Mouse (Mus musculus) stomach, embryonic 15.5 days (tissue): ENCODE measurements at regions not wholly inside any gene's neighbourhood (a gene's known extent, or its start where the extent isn't known, plus 50 kb on each side); places are given as distances from the start of the nearest gene placed in this dataset.

Experiments used
- ATAC-seq: fragments of 200-750 bp; cut with Nextera tagmentation; 2 replicates; pipeline ENCODE4 v1.8.0; 2017; ENCODE audit warnings: low read depth, moderate number of reproducible peaks, moderate TSS enrichment; ENCODE audit not compliant: insufficient read depth, low FRiP score
- H3K27ac ChIP-seq: fragments of 300-500 bp; sonication (generic); 2 replicates; pipeline ENCODE4 v1.5.1; 2015; ENCODE audit warnings: mild to moderate bottlenecking, inconsistent platforms
- H3K27me3 ChIP-seq: fragments of 300-500 bp; sonication (generic); replicated peaks from 2 replicates; pipeline ENCODE4 v1.6.1; 2015; ENCODE audit warnings: inconsistent platforms
- H3K36me3 ChIP-seq: fragments of 300-500 bp; sonication (generic); 2 replicates; pipeline ENCODE4 v1.6.1; 2015; ENCODE audit warnings: inconsistent platforms
- H3K4me1 ChIP-seq: fragments of 300-500 bp; sonication (generic); 2 replicates; pipeline ENCODE4 v1.6.1; 2015; ENCODE audit warnings: inconsistent platforms
- H3K4me2 ChIP-seq: fragments of 300-500 bp; sonication (generic); 2 replicates; pipeline ENCODE4 v1.6.1; 2015; ENCODE audit warnings: mild to moderate bottlenecking, inconsistent platforms
- H3K4me3 ChIP-seq: fragments of 300-500 bp; sonication (generic); replicated peaks from 2 replicates; pipeline ENCODE4 v1.5.1; 2015; ENCODE audit warnings: inconsistent platforms
- H3K9ac ChIP-seq: fragments of 300-500 bp; sonication (generic); 2 replicates; pipeline ENCODE4 v1.6.1; 2015; ENCODE audit warnings: inconsistent platforms
- H3K9me3 ChIP-seq: fragments of 300-500 bp; sonication (generic); 2 replicates; pipeline ENCODE4 v1.6.1; 2016; ENCODE audit warnings: inconsistent platforms
- WGBS: fragments of 180-500 bp; shearing (Covaris S2); methylation state at CpG from one replicate; pipeline ENCODE4 v1.1.7; 2015; 5-methylcytosine and 5-hydroxymethylcytosine counted together

DNA sequence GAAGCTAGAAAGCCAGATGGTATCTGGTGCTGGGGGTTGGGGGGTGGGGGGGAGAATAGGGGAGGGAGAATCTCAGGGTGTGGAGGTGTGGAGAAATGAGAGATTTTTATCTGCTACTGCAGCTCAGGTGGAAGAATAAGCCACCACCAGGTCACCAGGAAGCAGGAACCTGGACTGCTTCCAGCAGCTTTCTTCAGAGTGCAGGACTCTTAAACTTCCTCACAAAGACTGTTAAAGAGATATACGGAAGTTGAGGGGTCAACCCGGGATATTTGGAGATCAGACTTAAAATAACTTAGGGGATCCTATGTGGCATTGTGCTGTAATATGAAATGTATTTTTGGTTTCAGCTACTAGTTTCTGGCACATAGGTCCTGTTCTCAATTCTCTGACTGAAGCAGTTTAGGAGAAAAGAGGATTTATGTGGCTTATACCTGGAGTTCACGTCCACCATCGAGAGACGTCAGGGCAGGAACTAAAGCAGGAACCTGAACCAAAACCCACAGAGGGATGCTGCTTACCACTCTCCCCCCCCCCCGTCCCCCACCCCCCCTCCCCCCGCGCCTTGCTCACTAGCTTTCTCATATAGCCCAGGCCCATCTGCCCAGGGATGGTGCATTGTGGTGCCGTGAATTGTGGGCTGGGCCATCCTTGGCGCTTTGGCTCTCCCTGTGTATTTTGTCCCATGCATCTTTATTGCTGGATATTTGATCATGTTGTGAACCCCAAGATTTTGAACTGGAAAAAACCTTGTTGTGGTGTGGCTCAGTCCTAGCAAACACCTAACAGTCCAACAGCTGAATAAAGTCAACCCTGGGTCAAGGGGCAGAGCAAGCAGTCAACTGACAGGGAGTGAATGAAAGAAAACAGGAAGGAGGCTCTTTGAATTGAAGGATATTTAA is 143.2 kb downstream of the Qrsl1 start:
- Histone ChIP-seq H3K4me3 (no peak overlapping the region), H3K4me1 (no peaks in the 10 kb centered on the region), H3K27ac (no peak overlapping the region), H3K9ac (no peak overlapping the region), H3K4me2 (no peak overlapping the region), H3K27me3 (no peaks in the 10 kb centered on the region), H3K9me3 (no peaks in the 10 kb centered on the region), H3K36me3 (no peaks in the 10 kb centered on the region)
- WGBS = 70% methylated on average over 10 of the region's 10 CpGs
- ATAC-seq = no peak

DNA sequence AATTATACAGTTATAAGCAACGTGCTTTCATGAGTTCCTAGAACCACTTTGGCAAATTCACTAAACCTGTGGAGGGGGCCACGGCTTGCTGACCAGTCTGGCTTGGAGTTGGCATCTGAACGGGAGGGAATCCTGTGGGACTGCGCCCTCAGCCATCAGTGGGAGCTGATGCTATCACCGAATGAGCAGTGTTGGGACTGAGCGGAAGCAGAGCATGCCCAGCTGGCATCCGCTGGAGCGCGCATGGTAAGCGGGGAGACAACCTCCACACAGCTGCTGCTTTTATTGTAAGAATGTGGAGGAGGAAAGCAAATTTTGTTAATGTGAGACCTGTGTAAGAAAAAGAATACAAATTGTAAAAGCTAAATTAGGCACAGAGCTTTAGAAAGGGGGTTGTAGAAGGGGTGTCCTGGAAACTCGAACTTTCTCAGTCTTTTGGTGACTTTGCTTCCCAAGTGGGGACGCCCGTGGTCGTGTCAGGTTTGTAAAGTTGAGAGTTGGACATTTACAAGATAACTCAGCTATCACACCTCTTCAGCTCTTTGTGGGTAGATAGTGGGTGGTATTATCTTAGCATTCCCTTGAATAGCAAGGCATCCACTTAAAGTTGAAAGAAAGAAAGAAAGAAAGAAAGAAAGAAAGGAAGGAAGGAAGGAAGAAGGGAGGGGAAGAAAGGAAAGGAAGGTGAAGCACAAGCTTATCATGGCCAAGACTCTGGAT is 142.2 kb downstream of the Qrsl1 start:
- H3K9me3 ChIP-seq = no peaks in the 10 kb centered on the region

DNA sequence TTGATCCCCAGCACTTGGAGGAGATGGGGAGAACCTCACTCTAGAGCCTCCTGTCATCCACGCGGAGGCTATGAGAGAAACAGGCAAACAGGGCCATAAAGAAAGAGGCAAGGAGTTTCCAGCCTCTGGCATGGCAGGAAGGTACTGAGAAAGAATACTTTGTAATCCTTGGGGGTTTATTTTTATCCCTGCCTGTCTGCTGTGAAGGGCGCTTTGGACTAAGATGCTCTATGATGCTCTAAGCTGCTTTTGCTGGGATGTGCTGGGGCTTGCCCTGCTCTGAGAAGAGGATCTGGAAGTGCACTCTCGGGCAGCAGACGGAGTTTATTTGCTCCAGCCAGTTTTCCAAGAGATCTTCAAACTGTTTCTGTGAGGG is 141.7 kb downstream of the Qrsl1 start:
- 79% methylated on average over 5 of the region's 5 CpGs for WGBS
- no peak overlapping the region for H3K27ac ChIP-seq
- no peak for ATAC-seq

More for the DNA sequence above, 142.2 kb downstream of the Qrsl1 start:
- no peak overlapping the region for H3K4me3 ChIP-seq
- no peak overlapping the region for H3K4me2 ChIP-seq
- ATAC-seq = no peak
- WGBS = 78% methylated on average over 14 of the region's 14 CpGs
- H3K27me3 ChIP-seq = no peaks in the 10 kb centered on the region
- no peak overlapping the region for H3K9ac ChIP-seq
- H3K27ac ChIP-seq = no peak overlapping the region
- no peaks in the 10 kb centered on the region for H3K36me3 ChIP-seq
- H3K4me1 ChIP-seq = no peaks in the 10 kb centered on the region

DNA sequence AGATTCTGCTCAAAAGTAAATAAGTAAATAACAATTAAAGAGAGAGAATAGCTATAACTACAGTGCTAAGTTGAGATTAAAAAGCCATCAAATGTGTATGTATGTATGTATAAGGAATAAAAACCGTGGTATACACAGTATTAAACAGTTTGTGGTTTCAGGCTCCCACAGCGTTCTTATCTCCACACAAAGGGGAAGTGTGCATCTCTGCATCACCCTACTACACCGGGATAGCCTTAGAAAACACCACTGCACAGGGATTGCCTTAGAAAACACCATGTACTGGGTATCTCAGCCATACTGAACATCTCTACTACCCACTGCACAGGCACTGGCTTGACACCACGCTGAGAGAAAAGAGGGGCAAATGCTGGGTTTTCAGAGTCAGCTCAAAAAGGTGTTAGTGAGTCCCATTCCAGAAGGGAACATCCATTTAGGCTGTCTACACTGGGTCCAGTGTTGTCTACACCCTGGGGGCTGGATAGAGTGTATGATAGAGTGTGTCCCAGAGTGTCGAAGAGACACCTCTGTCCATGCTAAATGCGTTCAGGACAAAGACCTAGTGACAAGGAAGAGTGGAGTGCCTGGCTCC is 139.5 kb downstream of the Qrsl1 start:
- Histone ChIP-seq H3K4me1 (0 out of 2 replicates have a peak, but pooled peaks cover 4% of the 10 kb centered on the region), H3K27me3 (no peaks in the 10 kb centered on the region), H3K4me3 (no peak overlapping the region), H3K9me3 (no peaks in the 10 kb centered on the region), H3K27ac (no peak overlapping the region), H3K9ac (no peak overlapping the region), H3K36me3 (no peaks in the 10 kb centered on the region), H3K4me2 (no peak overlapping the region)
- ATAC-seq = no peak
- WGBS = 69% methylated on average over 6 of the region's 6 CpGs

More for the DNA sequence above, 141.7 kb downstream of the Qrsl1 start:
- Histone ChIP-seq H3K9ac (no peak overlapping the region), H3K4me1 (no peaks in the 10 kb centered on the region), H3K4me3 (no peak overlapping the region), H3K9me3 (no peaks in the 10 kb centered on the region), H3K4me2 (no peak overlapping the region), H3K36me3 (no peaks in the 10 kb centered on the region), H3K27me3 (no peaks in the 10 kb centered on the region)

DNA sequence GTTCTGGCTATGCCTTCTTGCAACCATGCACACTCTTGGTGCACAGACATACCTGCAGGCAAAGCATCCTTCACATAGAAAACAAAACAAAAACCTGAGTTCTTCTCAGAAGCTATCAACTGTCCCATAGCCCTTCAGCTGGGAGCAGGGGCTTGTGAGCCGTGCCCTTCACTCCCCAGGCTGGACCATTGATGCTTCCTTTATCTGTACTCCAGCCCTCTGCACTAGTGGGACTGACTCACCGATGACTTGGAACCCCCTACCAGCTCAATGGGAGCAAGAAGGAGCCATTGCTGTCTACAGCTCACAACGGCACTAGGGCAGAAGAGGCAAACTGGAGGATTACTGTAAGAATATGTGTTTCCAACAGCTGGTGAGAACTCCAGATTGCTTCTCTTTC is 137.0 kb downstream of the Qrsl1 start:
- no peaks in the 10 kb centered on the region for H3K27me3 ChIP-seq
- no peak overlapping the region for H3K4me3 ChIP-seq
- no peak overlapping the region for H3K4me2 ChIP-seq
- no peak overlapping the region for H3K27ac ChIP-seq
- no peak for ATAC-seq
- H3K36me3 ChIP-seq = no peaks in the 10 kb centered on the region
- H3K9me3 ChIP-seq = no peaks in the 10 kb centered on the region
- H3K4me1 ChIP-seq = 0 out of 2 replicates have a peak, but pooled peaks cover 4% of the 10 kb centered on the region
- 90% methylated on average over 3 of the region's 3 CpGs for WGBS
- no peak overlapping the region for H3K9ac ChIP-seq

DNA sequence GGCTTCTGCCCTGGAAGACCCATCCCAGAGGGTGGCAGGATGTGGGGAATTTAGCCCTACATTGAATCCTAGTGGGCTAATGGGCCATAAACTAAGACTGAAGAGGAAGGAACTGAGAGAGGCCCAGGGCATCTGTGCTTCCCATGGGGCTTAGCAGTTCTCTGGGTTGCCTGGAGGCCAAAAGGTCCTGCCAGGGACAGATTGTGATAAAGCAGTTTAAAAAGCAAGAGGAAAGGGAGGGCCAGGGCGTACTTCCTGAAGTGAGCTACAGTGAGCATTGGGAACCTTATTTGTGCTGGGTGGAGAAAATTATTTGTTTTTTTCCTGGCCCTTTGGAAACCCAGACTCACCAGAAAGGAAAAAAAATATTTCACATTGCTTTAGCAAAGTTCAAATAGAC is 136.3 kb downstream of the Qrsl1 start:
- WGBS = 81% methylated on average over 1 of the region's 1 CpGs
- no peaks in the 10 kb centered on the region for H3K27me3 ChIP-seq
- H3K4me3 ChIP-seq = no peak overlapping the region
- peak; percentile 73; the same call in 1 of the 2 replicates for ATAC-seq
- H3K9me3 ChIP-seq = no peaks in the 10 kb centered on the region
- H3K27ac ChIP-seq = no peak overlapping the region
- H3K36me3 ChIP-seq = no peaks in the 10 kb centered on the region
- no peak overlapping the region for H3K9ac ChIP-seq
- 0 out of 2 replicates have a peak, but pooled peaks cover 4% of the 10 kb centered on the region for H3K4me1 ChIP-seq
- H3K4me2 ChIP-seq = no peak overlapping the region

DNA sequence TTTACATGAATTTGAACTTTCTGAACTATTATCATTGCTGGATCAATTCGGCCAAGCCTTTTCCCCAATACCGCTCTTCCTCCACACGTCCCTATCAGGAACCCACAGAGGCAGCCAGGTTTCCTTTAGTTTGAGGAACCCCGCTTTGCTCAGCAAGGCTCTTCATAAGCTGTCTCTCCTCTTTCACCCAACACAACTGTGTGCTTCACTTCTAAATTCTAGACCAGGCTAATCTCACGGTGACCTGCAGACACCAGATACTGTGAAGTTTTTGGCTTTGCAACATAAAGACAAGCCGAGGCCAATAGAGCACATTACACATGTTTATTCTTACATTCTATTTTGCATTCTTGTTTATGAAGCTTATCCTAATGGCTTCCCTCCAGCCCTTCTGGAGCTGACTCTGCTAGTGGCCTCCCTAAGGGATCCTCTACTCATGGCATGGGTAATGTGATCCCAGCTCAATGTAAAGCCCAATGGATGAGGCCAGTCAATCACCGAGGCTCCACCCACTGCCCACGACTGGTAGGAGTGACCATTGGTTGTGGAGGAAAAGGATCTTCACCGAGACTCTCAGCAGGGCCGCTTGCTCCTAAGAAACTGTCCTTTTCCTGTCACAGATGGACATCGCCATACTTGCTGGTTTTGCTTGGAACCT is 135.6 kb downstream of the Qrsl1 start:
- Histone ChIP-seq H3K27ac (no peak overlapping the region), H3K27me3 (no peaks in the 10 kb centered on the region), H3K4me3 (no peak overlapping the region), H3K9me3 (no peaks in the 10 kb centered on the region), H3K4me2 (no peak overlapping the region), H3K9ac (no peak overlapping the region), H3K36me3 (no peaks in the 10 kb centered on the region), H3K4me1 (0 out of 2 replicates have a peak, but pooled peaks cover 4% of the 10 kb centered on the region)
- WGBS = 68% methylated on average over 11 of the region's 11 CpGs
- ATAC-seq = no peak; the same call in 1 of the 2 replicates

DNA sequence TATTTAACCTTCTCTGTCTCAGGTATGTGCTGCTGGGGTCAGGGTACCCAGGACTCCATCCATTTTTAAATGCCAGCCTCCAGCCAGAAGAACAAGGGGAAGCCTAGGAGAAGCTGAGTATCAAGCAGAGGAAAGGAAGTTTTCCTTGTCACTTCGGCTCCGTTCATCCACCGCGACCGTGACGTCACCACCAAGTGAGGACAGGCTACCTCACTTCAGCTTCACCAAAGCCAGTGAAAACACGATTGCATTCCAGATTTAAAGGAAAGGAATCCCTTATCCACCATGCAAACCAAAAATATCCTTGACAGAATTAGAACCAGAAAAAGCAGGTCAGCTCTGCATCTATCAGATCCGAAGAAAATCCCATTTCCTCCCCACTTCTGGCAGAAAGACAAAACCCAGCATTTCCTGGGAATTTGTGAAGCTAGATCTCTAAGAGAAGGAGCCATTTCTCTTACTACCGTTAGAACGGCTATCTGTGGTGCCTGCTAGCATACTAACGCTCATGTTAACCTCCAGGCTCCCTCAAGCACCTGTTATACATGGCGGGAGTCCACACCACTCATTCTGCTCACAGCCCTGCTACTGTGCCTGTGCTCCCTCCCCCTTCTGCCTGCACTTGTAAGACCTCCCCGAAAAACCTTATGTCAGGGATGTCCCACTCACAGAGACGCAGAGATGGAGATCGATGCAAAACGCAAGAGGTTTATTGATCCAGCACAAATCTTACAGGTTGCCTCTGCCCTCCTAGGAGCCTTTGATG is 133.4 kb downstream of the Qrsl1 start:
- H3K9ac ChIP-seq = no peak overlapping the region
- H3K4me1 ChIP-seq = 0 out of 2 replicates have a peak, but pooled peaks cover 4% of the 10 kb centered on the region
- no peak overlapping the region for H3K27ac ChIP-seq
- 78% methylated on average over 16 of the region's 16 CpGs for WGBS
- no peak for ATAC-seq
- no peaks in the 10 kb centered on the region for H3K27me3 ChIP-seq
- no peak overlapping the region for H3K4me2 ChIP-seq
- no peaks in the 10 kb centered on the region for H3K36me3 ChIP-seq
- no peaks in the 10 kb centered on the region for H3K9me3 ChIP-seq
- no peak overlapping the region for H3K4me3 ChIP-seq

DNA sequence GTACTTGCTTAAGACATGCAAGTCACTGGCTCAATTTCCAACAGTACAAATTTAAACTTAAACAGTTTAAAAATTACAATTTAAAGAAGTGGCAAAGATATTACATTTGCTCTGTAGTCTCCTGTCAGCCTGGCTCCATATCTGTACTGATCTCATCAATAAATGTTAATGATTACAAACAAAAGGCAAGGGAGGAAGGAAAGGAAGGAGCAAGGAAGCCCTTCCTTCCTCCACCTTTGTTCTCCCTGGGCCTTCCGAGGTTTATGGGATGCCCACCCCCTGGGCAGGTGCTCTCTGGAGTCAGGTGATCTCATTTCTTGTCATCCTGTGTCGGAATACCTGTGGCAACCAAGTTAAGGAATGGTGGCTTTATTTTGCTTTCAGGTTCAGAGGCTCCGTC is 132.5 kb downstream of the Qrsl1 start:
- no peak for ATAC-seq
- H3K27me3 ChIP-seq = no peaks in the 10 kb centered on the region
- no peak overlapping the region for H3K27ac ChIP-seq
- H3K9me3 ChIP-seq = no peaks in the 10 kb centered on the region
- H3K36me3 ChIP-seq = no peaks in the 10 kb centered on the region
- 60% methylated on average over 3 of the region's 3 CpGs for WGBS
- 0 out of 2 replicates have a peak, but pooled peaks cover 4% of the 10 kb centered on the region for H3K4me1 ChIP-seq
- H3K4me3 ChIP-seq = no peak overlapping the region
- H3K9ac ChIP-seq = no peak overlapping the region
- H3K4me2 ChIP-seq = no peak overlapping the region

DNA sequence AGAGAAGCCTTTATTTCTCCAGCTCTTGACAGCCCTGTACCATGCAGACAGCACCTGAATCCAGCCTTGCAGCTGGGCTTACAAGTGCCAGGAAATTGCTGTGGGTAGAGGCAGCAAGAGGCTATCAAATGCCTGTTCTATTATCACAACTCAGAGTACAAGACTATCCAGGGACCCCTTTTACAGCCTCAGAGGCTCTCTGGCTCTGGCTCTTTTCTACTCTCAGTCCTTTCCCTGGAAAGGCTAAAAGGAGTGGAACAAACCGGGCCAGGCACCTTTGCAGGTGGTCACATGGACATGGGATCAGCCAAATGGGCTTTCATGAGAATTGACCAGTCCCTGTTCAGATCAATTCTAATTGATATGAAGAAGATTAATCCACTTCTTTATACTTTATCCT is 125.7 kb downstream of the Qrsl1 start:
- H3K4me3 ChIP-seq = no peak overlapping the region
- no peaks in the 10 kb centered on the region for H3K9me3 ChIP-seq
- H3K4me2 ChIP-seq = no peak overlapping the region
- H3K4me1 ChIP-seq = no peaks in the 10 kb centered on the region
- WGBS = 73% methylated on average over 1 of the region's 1 CpGs
- no peaks in the 10 kb centered on the region for H3K36me3 ChIP-seq
- no peak overlapping the region for H3K9ac ChIP-seq
- H3K27me3 ChIP-seq = no peaks in the 10 kb centered on the region
- no peak overlapping the region for H3K27ac ChIP-seq
- no peak for ATAC-seq
